Mouse (Mus musculus) ES-CJ7 (cell line): ENCODE data around the gene Il17rc.

Experiments used
- DNase-seq: peaks from one replicate; pipeline ENCODE4 v3.0.0; 2011; ENCODE audit warnings: low read depth, low spot score

The Il17rc gene

DNA sequence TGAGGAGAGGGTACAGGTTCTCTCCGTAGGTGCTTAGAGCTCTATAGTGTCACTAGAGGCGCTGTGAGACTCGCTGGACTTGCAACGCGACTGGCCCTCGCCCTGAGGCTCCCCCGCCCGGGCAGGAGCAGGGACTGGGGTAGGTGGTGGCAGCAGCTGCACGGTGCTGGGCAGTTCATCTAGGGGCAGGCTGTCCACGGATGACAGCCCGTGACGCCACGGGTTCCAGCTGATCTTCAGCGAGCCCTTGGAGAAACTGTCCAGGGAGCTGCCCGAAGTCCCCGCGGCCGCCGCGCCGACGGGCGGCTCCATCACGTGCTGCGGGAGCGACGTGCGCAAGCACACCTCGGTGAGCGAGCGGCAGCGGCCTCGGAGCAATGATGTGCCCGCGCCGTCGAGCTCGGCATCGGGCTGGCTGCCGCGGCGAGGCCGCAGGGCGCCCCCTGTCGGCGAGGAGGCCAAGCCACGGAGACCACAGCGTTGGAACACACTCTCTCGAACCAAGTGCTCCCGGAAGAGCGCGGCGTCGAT lies 23.1 kb downstream of the Il17rc start:
- peak; percentile 91 for DNase-seq

DNA sequence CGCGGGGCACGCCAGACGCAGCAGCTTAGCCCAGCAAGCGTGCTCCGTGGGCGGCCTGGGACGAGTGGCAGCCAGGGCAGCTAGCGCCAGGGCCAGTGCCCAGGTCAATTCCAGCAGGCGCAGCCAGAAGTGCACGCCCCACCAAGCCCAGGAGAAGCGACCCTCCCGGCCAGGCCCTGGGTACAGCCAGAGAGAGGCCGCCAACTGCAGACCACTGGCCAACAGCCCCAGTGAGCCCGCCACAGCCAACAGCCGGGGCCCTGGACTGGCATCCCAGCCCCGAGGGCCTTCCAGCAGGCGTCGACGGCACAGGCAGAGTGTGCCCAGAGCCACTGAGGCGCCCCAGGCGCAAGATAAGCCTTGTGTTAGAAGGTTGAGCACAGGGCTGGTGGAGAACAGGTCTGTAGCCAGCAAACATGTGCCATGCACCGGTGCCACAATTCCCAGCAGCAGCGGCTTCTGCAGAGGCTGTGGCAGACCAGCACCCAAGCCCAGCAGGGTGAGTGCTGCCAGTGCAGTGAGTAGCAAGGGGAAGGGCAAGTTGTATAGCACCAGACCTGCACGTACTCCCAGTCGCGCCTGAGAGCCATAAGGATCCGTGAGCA lies 23.9 kb downstream of the Il17rc start:
- no peak for DNase-seq

DNA sequence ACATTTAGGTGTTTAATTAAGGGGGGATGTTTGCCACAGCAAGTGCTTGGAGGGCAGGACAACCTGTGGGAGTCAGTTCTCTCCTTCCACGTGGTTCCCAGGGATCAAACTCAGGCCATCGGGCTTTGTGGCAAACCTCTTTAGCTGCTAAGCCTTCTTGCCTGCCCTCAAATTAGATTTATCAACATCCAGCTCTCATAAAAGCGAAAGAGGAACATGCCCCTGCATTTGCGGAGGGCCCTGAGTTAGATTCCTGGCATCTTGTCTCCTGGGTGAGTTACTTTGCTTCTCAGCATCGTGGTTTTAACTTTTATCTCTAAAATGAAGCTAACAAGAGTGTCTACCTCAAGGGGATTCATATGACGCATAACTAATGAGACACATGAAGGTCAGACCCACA lies 28.1 kb downstream of the Il17rc start:
- no peak for DNase-seq

DNA sequence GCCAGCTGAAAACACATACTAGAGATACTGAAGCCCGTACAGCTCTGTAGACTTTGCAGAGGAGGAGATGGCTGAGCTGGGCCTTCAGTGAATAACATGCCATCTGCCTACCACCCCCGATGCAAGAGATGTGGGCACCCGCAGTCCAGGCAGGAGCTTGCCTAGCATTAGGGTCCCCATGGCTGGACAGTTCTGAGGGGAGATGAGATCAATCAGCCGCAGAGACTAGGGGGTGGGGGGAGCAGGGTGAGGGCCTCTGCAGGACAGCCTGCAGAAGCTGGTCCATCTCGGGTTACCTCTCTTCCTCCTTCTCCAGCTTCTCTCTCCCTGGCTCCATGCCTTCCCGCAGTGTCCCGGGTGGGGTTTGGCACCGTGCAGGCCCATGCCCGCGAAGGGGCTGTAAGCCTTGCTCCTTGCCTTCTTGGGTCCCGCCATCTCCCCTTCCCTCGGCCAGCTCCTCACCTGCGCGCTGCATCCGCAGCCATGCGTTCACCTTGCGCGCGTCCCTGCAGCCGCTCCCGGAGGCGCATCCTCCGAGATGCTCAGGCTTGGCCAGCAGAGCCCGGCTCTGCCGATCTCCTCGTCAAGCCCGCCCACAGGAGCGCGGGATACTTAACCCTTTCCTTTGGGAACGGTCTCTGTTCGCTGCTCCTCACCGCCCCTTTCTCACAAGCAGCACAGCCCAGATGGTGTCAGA lies 30.3 kb downstream of the Il17rc start, which contains the start of gene Prrt3:
Gene Prrt3 (minus strand): TSS at position 544 of the 697 bp plus-strand sequence.
- peak; percentile 89 for DNase-seq

DNA sequence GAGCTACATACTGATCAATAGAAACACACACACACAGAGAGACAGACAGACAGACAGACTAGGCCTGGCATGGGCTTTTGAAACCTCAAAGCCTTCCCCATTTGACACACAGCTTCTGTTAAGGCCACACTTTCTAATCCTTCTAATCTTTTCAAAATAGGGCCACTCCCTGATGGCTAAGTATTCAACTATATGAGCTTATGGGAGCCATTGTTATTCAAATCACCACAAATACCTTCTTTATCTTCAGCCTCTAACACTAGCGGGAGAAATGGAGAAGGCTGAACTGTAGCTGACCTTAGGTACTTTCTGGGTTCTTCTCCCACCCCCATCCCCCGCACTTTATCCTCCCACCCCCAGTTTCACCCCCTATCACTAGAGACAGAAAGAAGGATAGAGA lies 31.6 kb downstream of the Il17rc start:
- peak; percentile 90 for DNase-seq

DNA sequence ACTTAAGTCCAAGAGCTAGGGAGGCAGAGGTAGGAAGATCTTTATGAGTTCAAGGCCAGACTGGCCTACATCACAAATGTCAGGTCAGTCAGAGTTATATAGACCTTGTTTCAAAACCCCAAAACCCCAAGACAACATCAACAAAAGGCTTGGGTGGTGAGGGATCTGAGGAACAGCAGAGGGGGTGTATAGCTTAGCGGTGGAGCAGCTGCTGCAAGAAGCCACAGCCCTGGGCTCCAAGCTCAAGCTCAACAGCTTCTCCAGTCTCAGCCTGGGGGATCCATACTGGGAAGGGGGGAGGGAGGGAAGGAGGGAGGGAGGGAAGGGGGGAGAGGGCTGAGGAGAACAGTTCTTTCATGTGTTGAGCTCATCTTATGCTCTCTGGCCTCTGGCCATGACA lies 34.5 kb downstream of the Il17rc start:
- DNase-seq = no peak

DNA sequence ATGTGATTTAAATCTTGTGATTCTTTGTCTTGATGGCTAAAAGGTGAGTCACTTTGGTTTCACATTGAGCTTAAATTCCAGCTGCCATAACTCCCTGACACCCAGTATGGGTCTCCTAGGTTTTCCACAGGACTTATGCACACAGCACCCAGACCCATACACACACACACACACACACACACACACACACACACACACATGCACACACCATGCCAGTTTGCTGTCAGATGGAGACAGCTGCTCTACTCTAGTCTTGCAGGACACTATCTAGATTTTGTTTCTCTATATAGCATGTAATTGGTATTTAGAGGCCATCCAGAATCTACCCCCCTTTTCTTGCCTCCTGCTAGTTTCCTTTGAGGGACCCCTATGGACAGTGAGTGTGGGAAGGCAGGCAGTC lies 35.9 kb downstream of the Il17rc start:
- no peak for DNase-seq

DNA sequence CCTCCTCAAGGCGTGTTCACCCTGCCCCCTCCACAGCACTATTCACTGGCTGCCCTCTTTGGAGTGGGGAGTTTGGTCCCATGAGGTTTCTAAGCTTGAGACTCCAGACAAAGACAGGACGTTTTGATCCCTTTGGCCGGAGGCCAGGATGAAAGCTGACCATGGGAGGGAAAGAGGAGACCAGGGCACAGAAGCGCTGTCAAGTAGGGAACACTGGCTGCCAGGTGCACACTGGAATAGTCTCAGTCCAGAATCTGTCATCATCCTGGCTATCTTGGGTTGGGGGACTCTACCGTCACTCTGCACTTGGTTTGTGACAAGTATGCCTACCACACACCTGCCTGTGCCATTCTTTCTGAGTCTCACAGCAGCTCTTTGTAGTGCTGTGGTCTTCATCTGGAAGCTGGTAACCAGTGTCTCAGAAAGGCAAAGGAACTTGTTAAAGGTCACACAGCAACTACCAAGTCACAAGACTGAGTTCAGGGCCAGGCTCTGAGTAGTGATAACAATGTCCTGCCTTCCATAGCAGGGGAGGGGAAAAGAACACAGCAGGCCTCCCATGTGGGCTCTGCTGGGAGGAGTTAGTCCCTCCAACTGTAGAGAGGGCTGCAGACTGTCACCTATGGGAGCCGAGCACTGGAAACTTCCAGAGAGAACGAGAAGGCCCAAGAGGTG lies 37.2 kb downstream of the Il17rc start:
- DNase-seq = no peak

DNA sequence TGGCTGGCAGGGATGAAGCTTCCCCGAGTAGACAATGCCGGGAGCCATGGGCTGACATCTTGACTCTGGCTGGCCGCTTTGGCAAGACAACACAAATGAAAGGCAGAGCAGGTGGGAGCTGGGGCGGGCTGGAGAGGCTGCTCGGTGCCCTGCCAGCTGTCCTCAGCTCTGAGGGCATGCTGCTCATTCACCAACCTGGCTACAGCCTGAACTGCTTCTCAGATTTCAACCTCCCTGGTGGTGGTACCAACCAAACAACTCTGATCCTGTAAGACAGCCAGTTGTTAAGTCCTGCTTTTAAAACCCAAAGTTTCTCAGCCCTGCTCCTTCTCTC lies 37.7 kb downstream of the Il17rc start:
- DNase-seq = no peak

DNA sequence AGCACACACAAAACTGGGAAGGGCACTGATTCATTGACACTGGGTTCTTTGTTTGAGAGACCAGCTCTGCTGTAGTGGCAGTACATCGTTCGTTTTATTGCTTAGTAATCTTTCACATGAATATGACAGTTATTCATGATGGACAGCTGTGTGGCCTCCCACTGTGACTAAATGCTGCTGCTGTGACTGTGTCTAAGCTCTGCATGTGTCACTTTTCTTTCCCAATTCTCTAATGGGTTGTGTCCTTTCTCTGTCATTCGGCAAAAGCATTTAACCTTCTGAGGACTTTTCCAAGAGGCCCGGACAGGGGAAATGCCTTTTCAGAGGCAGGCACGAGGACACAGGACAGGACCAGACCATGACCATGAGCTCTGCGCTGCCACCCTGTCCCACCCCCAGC lies 42.7 kb downstream of the Il17rc start:
- no peak for DNase-seq

DNA sequence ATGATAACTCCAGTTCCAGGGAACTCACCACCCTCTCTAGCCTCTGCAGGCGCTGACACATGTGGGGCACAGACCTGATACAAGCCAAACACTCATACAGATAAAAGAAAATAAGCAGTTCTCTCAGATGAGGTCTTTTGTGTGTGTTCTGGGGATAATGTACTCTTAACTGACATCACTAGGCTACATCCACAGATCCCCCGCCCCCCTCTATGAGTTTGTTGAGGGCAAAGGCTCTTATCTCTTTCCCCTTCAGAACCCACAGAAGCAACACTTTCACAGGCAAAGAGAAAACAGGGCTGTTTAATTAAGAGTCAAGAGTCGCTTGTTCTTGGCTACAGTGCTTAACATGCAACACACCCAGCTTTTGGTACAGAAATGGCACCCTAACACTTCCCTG lies 43.4 kb downstream of the Il17rc start:
- DNase-seq = no peak

DNA sequence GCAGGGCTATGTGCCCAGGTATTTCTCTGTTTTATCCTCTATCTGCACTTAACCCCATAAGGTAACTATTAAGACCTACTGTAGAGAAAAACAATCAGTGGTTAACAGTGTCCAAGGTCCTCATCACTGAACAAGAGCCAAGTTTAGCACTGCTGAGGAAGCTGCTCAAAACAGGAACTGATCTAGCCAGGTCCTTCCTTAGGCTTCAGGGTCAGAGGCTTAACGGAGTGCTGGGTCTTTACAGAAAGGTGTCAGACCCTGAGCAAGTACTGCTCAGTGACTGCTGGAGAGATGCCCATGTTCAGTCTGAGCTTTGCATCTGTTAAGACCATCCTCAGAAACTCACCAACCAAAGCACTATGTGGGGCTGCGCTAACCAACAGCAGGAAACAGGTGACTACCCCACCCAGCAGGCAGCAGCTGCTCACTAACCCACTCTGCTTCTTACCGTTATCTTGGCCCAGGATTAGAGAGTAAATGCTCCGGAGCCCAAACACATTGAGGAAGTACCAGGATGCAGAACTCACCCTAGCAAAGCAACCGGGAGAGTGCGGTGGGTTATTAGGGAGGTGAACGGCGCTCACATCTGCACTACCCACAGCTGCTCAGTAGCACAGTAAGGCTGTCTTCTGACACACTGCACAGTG lies 46.3 kb downstream of the Il17rc start:
- no peak for DNase-seq

DNA sequence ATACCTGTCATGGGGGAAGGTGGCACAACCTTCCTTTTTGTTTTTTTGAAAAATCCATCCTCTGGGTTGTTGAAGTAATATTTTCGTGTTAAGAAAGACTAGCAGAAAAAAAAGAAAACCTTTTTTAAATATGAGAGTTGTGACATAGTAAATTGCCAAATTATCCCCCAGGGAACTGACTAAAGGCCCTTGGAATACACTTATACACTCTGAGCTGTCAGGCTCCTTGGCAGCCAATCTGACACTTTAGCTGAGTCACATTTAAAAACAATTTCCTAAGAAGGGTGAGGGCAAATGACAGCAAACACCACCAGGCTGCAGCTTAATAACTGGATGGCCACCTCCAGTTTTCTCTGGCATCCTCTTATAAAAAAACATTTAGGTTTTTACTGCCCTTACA lies 51.1 kb downstream of the Il17rc start:
- DNase-seq = no peak

DNA sequence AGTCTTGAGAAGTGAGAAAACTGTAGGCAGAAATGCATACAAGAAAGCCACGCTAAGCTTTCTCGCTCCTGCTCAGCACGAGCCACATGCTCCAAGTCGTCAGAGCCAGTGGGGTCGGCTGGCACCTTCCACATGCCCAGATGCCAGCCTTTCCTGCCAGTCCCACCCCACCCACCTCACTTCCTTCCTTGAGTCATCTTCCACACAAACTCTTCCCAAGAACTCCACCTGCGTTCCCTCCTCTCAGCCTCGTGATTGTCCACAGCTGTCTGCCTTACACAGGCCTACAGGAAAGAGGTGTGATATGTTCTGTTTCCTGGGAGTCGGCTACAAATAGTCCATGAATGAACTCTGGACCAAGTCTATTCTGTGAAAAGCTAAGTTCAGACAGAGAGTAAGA lies 52.2 kb downstream of the Il17rc start:
- DNase-seq = no peak

DNA sequence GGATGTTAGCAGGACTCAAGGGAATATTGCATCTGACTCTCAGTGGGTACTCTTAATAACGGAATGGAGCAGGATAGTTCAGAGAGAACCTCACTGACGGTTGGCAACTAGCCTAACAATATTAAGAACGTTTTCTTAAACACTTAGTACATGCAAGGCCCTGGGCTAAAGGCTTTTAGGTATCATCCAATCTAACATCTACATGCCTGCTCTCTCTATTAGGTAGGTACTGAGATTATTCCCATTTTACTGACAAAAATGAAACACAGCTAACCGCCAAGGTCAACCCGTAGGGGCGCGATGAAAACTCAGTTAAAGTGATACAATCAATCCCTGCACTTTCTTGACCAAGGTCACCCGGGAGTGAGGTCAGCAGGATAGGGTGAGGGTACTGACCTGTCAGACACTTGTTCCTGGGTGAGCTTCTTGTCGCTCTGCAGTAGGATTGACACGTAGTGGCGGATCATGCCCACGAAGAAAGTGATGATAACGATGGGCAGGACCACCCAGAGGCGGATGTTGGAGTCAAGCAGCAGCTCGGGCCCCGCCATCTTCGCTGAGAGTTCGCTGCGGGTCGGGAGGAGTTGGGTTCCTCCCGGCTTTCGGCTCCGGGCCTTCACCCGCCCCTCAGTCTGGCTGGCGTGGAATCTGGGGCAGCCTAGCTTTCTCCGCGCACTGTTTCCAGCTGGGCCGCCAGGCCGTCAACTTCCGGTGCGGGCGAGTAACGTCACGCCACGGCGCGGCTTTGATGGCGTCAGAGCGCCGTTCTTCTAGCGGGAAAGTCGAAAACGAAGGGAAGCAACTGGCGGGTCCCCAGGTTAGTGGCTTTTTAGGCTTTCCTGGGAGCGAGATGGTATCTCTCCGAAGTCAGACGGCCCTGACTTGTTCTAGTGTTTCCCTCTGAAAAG lies 60.0 kb downstream of the Il17rc start, which contains the start of the genes Emc3 and Fancd2:
Gene Emc3 (minus strand): TSS at position 721 of the 908 bp plus-strand sequence.
Gene Fancd2 (plus strand): TSS at position 751 of the 908 bp plus-strand sequence.
- peak; percentile 93 for DNase-seq

DNA sequence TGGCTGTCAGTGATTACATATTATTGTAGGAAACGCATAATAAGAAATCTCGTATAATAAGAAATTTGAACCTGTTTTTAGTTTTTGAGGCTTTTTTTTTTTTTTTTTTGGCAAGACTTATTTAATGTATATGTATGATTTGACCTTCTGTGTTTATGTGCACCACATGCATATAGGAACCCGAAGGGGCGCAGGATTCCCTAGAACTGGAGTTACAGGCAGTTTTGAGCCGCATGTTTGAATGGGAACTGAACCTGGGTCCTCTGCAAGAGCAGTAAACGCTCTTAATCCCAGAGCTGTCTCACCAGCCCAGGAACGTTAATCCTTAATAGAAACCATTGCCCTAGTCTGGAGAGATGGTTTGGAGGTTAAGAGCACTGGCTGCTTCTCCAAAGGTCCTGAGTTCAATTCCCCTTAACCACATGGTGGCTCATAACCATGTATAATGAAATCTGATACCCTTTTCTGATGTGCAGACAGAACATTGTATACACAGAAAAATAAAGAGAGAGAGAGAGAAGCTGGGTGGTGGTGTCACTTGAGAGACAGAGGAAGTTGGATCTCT lies 60.7 kb downstream of the Il17rc start:
- DNase-seq = no peak
